In genomic region chr11:100145104-100145503, GRCm38 (mm10) we compare ENCODE assay signal across 11 mouse cellular contexts. TPM values are rescaled to one million over a fixed set of nuclear protein-coding genes. Genes with fewer than 3 reads are reported as not detected.
DNase-seq lines count a peak whose midpoint lies in the region; ATAC-seq lines count a peak whose summit lies in the region.
"Had no signal": no experiment of that assay in that cellular context is flagged by ENCODE, and none has a peak within 500 bp of the region (broad histone marks: within the 10 kb centered on the region; RNA-seq: fewer than 3 reads in every experiment).

No protein-coding gene starts in this region.

- ATAC-seq in forebrain, embryonic 13.5 days, result no peak

- H3K36me3 ChIP-seq in forebrain, embryonic 13.5 days (ENCODE audit: poor library complexity, severe bottlenecking), result no peaks in the 10 kb centered on the region

- peak overlapping the region; percentile 20 for H3K4me3 ChIP-seq in forebrain, embryonic 13.5 days
- H3K4me3 ChIP-seq: heart, adult 2 months had no signal

- 0 out of 2 replicates have a peak, but pooled peaks cover 10% of the 10 kb centered on the region for H3K4me1 ChIP-seq in forebrain, embryonic 13.5 days

- no peak overlapping the region for H3K9ac ChIP-seq in forebrain, embryonic 13.5 days

- no peaks in the 10 kb centered on the region for H3K9me3 ChIP-seq in forebrain, embryonic 13.5 days (replicated peaks)

- H3K27me3 ChIP-seq in forebrain, embryonic 13.5 days, result peaks cover 39% of the 10 kb centered on the region

- peak; percentile 50 for DNase-seq in ZHBTc4 (ENCODE audit: low read depth, low spot score)
- peak; percentile 53 for DNase-seq in kidney, postnatal 10 days
- DNase-seq in lung, postnatal 36 days, result peak; percentile 79
- DNase-seq in ovary, adult 18-20 months (ENCODE audit: low spot score), result no peak
- DNase-seq in left cerebral cortex, postnatal 10 days (ENCODE audit: extremely low spot score in 1 of 2, low spot score in 2 of 2), result no peak
- no peak for DNase-seq in adrenal gland, adult (ENCODE audit: inconsistent age in 2 of 2, low spot score in 1 of 2)
- DNase-seq in adrenal gland, adult 8-10 months, result no peak
- DNase-seq: adrenal gland, postnatal 25 days had no signal

- peak overlapping the region; percentile 50 for H3K4me2 ChIP-seq in forebrain, embryonic 13.5 days

- no peak overlapping the region for H3K27ac ChIP-seq in forebrain, embryonic 13.5 days
- H3K27ac ChIP-seq: heart, adult 2 months had no signal

- WGBS in forebrain, embryonic 13.5 days, result 3% methylated on average over 20 of the region's 20 CpGs

- intact Hi-C loops in left cerebral cortex, postnatal 10 days (cut with DNase I), result no loop called here

RNA-seq across cellular contexts. Expression of gene Krt19, which starts 3.4 kb away (rescaled TPM):
- 0.23 and 0.49 TPM in 2 replicates for polyA plus RNA-seq in forebrain, embryonic 13.5 days (2015; fragmentation: Nextera tagmentation; extraction: Ambion mirVana)
- 1 to 10 TPM in 1 of 2 experiments, under 1 TPM in 1; 0.73 to 1.1 TPM for total RNA-seq in left cerebral cortex, postnatal 10 days (2021)
- total RNA-seq in adrenal gland, adult 8-10 months (2022), result 1 to 10 TPM; 1.3 to 4.2 (median 3.7) TPM

RNA-seq across cellular contexts. Expression of gene Krt15, which starts 9.4 kb away (rescaled TPM):
- 0.34 and 0.35 TPM in 2 replicates for polyA plus RNA-seq in forebrain, embryonic 13.5 days (2015; fragmentation: Nextera tagmentation; extraction: Ambion mirVana)
- total RNA-seq in left cerebral cortex, postnatal 10 days (2021), result not detected
- total RNA-seq in adrenal gland, adult 8-10 months (2022), result not detected
- total RNA-seq: adrenal gland, postnatal 25 days had no signal
- polyA plus RNA-seq: spleen, adult 2 months had no signal

RNA-seq across cellular contexts. Expression of gene Krt13, which starts 23.7 kb away (rescaled TPM):
- polyA plus RNA-seq in forebrain, embryonic 13.5 days (2015; fragmentation: Nextera tagmentation; extraction: Ambion mirVana), result not detected in 2 replicates
- total RNA-seq in left cerebral cortex, postnatal 10 days (2021), result not detected
- not detected for total RNA-seq in adrenal gland, adult 8-10 months (2022)
- total RNA-seq: adrenal gland, postnatal 25 days; heart, adult 2 months had no signal
- polyA plus RNA-seq: heart, adult 2 months had no signal

RNA-seq across cellular contexts. Expression of gene Krt36, which starts 39.7 kb away (rescaled TPM):
- polyA plus RNA-seq in forebrain, embryonic 13.5 days (2015; fragmentation: Nextera tagmentation; extraction: Ambion mirVana), result not detected in 2 replicates
- total RNA-seq in left cerebral cortex, postnatal 10 days (2021), result not detected
- under 1 TPM in 2 of 4 experiments, not detected in 2; 0.31 to 0.40 TPM for total RNA-seq in adrenal gland, adult 8-10 months (2022)
- total RNA-seq: heart, adult 2 months had no signal
- polyA plus RNA-seq: heart, adult 2 months; spleen, adult 2 months had no signal

RNA-seq across cellular contexts. Expression of gene Krt9, which starts 47.9 kb away (rescaled TPM):
- not detected in 2 replicates for polyA plus RNA-seq in forebrain, embryonic 13.5 days (2015; fragmentation: Nextera tagmentation; extraction: Ambion mirVana)
- 1 to 10 TPM; 1.7 to 2.2 TPM for total RNA-seq in left cerebral cortex, postnatal 10 days (2021)
- total RNA-seq in adrenal gland, adult 8-10 months (2022), result under 1 TPM in 1 of 4 experiments, not detected in 3; 0.11 TPM
- total RNA-seq: adrenal gland, postnatal 25 days; heart, adult 2 months had no signal
- polyA plus RNA-seq: heart, adult 2 months; spleen, adult 2 months had no signal

Comparison
In these comparisons a context has a peak if more than half of its experiments do, and no peak if none do; other contexts are left out.
1. DNase-seq: peak in ZHBTc4 (single experiment), kidney, postnatal 10 days (single experiment) and lung, postnatal 36 days (single experiment); none in ovary, adult 18-20 months (single experiment), left cerebral cortex, postnatal 10 days (0 of 2), adrenal gland, adult (0 of 2) and adrenal gland, adult 8-10 months (single experiment).